Comparison of ENCODE assay signal across 24 mouse cellular contexts in genomic region chr8:94482051-94482450, GRCm38 (mm10). TPM values are rescaled to one million over a fixed set of nuclear protein-coding genes. Genes with fewer than 3 reads are reported as not detected.
DNase-seq lines count a peak whose midpoint lies in the region; ATAC-seq and TF ChIP-seq lines count a peak whose summit lies in the region.
"Had no signal": no experiment of that assay in that cellular context is flagged by ENCODE, and none has a peak within 500 bp of the region (broad histone marks: within the 10 kb centered on the region; RNA-seq: fewer than 3 reads in every experiment).

No protein-coding gene starts in this region.

- no peaks in the 10 kb centered on the region for H3K4me1 ChIP-seq in kidney, postnatal 0 days (replicated peaks; ENCODE audit: insufficient read depth, low read length)
- no peaks in the 10 kb centered on the region for H3K4me1 ChIP-seq in kidney, adult 2 months (ENCODE audit: control insufficient read depth, insufficient read depth, low read length)
- H3K4me1 ChIP-seq in MEL (ENCODE audit: control insufficient read depth in 1 of 2, insufficient read depth in 2 of 2, low read length in 2 of 2), result no peaks in the 10 kb centered on the region
- no peaks in the 10 kb centered on the region for H3K4me1 ChIP-seq in forebrain, embryonic 15.5 days
- H3K4me1 ChIP-seq: heart, embryonic 13.5 days; midbrain, embryonic 10.5 days; neural tube, embryonic 15.5 days; stomach, embryonic 15.5 days had no signal

- no peak for TF ChIP-seq EP300 in MEL (IDR thresholded peaks at IDR 0.05; ENCODE audit: low read depth in 1 of 2, low read length in 2 of 2)

- H3K27me3 ChIP-seq in kidney, postnatal 0 days (ENCODE audit: insufficient read depth, low read length), result no peaks in the 10 kb centered on the region
- H3K27me3 ChIP-seq in kidney, adult 2 months (replicated peaks; ENCODE audit: control insufficient read depth, insufficient read depth, low read length), result no peaks in the 10 kb centered on the region
- peaks cover 0 to 2% of the 10 kb centered on the region in 2 experiments; a peak in 2 of 4 replicates for H3K27me3 ChIP-seq in MEL (ENCODE audit: control insufficient read depth in 1 of 2, insufficient read depth in 2 of 2, low read length in 2 of 2)
- H3K27me3 ChIP-seq in forebrain, embryonic 15.5 days, result 0 out of 2 replicates have a peak, but pooled peaks cover 6% of the 10 kb centered on the region
- H3K27me3 ChIP-seq: stomach, embryonic 15.5 days had no signal

- no peak for TF ChIP-seq CTCF in kidney, postnatal 0 days (IDR thresholded peaks at IDR 0.05; ENCODE audit: low read depth)
- TF ChIP-seq CTCF in kidney, adult 2 months (conservative IDR thresholded peaks at IDR 0.05; ENCODE audit: insufficient read depth, insufficient read length, low read depth, low read length), result no peak
- TF ChIP-seq CTCF in MEL (IDR thresholded peaks at IDR 0.05 in 2 of 3, conservative IDR thresholded peaks at IDR 0.05 in 1 of 3; ENCODE audit: control insufficient read depth in 1 of 3, insufficient read depth in 1 of 3, low read depth in 2 of 3, low read length in 3 of 3, poor library complexity in 1 of 3, severe bottlenecking in 1 of 3), result no peak

- no peak overlapping the region for H3K4me3 ChIP-seq in kidney, postnatal 0 days (replicated peaks; ENCODE audit: low read depth, low read length)
- no peak overlapping the region for H3K4me3 ChIP-seq in kidney, adult 2 months (ENCODE audit: insufficient read depth, low read depth, low read length)
- H3K4me3 ChIP-seq in MEL (ENCODE audit: control insufficient read depth in 1 of 2, insufficient read depth in 1 of 2, low read depth in 2 of 2, low read length in 2 of 2), result no peak overlapping the region
- H3K4me3 ChIP-seq in forebrain, embryonic 15.5 days, result no peak overlapping the region
- H3K4me3 ChIP-seq: erythroblast, embryonic 14.5 days; heart, embryonic 13.5 days; hindbrain, embryonic 10.5 days; midbrain, embryonic 10.5 days; neural tube, embryonic 15.5 days; stomach, embryonic 15.5 days had no signal

- no peak for TF ChIP-seq POLR2A in kidney, adult 2 months (IDR thresholded peaks at IDR 0.05; ENCODE audit: low read depth, low read length)
- no peak for TF ChIP-seq POLR2A in MEL (IDR thresholded peaks at IDR 0.05; ENCODE audit: control insufficient read depth in 1 of 2, insufficient read depth in 1 of 2, low read depth in 1 of 2, low read length in 2 of 2, poor library complexity in 1 of 2)

- H3K27ac ChIP-seq in kidney, postnatal 0 days, result no peak overlapping the region
- H3K27ac ChIP-seq in kidney, adult 2 months (ENCODE audit: insufficient read depth, low read depth, low read length), result no peak overlapping the region
- H3K27ac ChIP-seq in MEL (ENCODE audit: control insufficient read depth, low read depth, low read length), result no peak overlapping the region
- no peak overlapping the region for H3K27ac ChIP-seq in forebrain, embryonic 15.5 days (replicated peaks)
- H3K27ac ChIP-seq: heart, embryonic 13.5 days; hindbrain, embryonic 10.5 days; liver, embryonic 14.5 days; midbrain, embryonic 10.5 days; neural tube, embryonic 15.5 days; stomach, embryonic 15.5 days had no signal

- no peak overlapping the region for H3K4me2 ChIP-seq in kidney, postnatal 0 days (ENCODE audit: low read length)
- H3K4me2 ChIP-seq in forebrain, embryonic 15.5 days (replicated peaks), result no peak overlapping the region
- H3K4me2 ChIP-seq: heart, embryonic 13.5 days; neural tube, embryonic 15.5 days; stomach, embryonic 15.5 days had no signal

- no peaks in the 10 kb centered on the region for H3K36me3 ChIP-seq in kidney, postnatal 0 days (ENCODE audit: insufficient read depth, low read length)
- H3K36me3 ChIP-seq in kidney, adult 2 months (ENCODE audit: control insufficient read depth, insufficient read depth, low read length), result no peaks in the 10 kb centered on the region
- H3K36me3 ChIP-seq in MEL (ENCODE audit: control insufficient read depth in 1 of 2, insufficient read depth in 2 of 2, low read length in 2 of 2), result no peaks in the 10 kb centered on the region
- no peaks in the 10 kb centered on the region for H3K36me3 ChIP-seq in forebrain, embryonic 15.5 days
- H3K36me3 ChIP-seq: heart, embryonic 13.5 days; hindbrain, embryonic 10.5 days; midbrain, embryonic 10.5 days; neural tube, embryonic 15.5 days; stomach, embryonic 15.5 days had no signal

- H3K9ac ChIP-seq in kidney, postnatal 0 days (ENCODE audit: low read depth, low read length), result no peak overlapping the region
- H3K9ac ChIP-seq in MEL (ENCODE audit: control insufficient read depth, low read depth, low read length, poor library complexity, severe bottlenecking), result no peak overlapping the region
- no peak overlapping the region for H3K9ac ChIP-seq in forebrain, embryonic 15.5 days (replicated peaks)
- H3K9ac ChIP-seq: heart, embryonic 13.5 days; liver, embryonic 14.5 days; neural tube, embryonic 15.5 days; stomach, embryonic 15.5 days had no signal

- DNase-seq in kidney, postnatal 0 days (ENCODE audit: low spot score), result peak; percentile 11
- DNase-seq in kidney, adult 2 months, result no peak
- DNase-seq in MEL (ENCODE audit: low read depth, low spot score), result peak; percentile 40
- DNase-seq in embryo, embryonic 10.5 days (ENCODE audit: low spot score), result peak; percentile 53
- peak; percentile 33 for DNase-seq in induced T-regulatory cell, adult 2 months (ENCODE audit: low read depth)
- DNase-seq in neural tube, embryonic 10.5 days (ENCODE audit: extremely low spot score, low spot score), result no peak
- no peak for DNase-seq in frontal cortex, postnatal 14 days (ENCODE audit: low spot score in 2 of 2)
- DNase-seq: adrenal gland, postnatal 36 days; B cell, adult 2 months; gastrocnemius, postnatal 36 days; kidney, adult 18-20 months; left cerebral cortex, postnatal 4 days; lung, postnatal 10 days; right cerebral cortex, adult 18-20 months; spleen, adult 18-20 months; thymus, postnatal 36 days had no signal

- no peak for ATAC-seq in kidney, postnatal 0 days (replicated peaks; ENCODE audit: low FRiP score, low read depth)
- ATAC-seq in forebrain, embryonic 15.5 days (replicated peaks), result no peak

- no peaks in the 10 kb centered on the region for H3K9me3 ChIP-seq in kidney, postnatal 0 days (replicated peaks; ENCODE audit: low read length)
- no peaks in the 10 kb centered on the region for H3K9me3 ChIP-seq in MEL (replicated peaks; ENCODE audit: insufficient read depth, low read length)
- no peaks in the 10 kb centered on the region for H3K9me3 ChIP-seq in forebrain, embryonic 15.5 days
- H3K9me3 ChIP-seq: heart, embryonic 13.5 days; hindbrain, embryonic 10.5 days; midbrain, embryonic 10.5 days; neural tube, embryonic 15.5 days; stomach, embryonic 15.5 days had no signal

- H3K79me2 ChIP-seq in MEL (ENCODE audit: control insufficient read depth, insufficient read depth, low read length, poor library complexity), result no peaks in the 10 kb centered on the region

- TF ChIP-seq RAD21 in MEL (IDR thresholded peaks at IDR 0.05; ENCODE audit: low read depth, low read length), result no peak

- 3% methylated on average over 6 of the region's 6 CpGs for WGBS in kidney, postnatal 0 days
- 6% methylated on average over 6 of the region's 6 CpGs for WGBS in kidney, adult 2 months
- 6% methylated on average over 6 of the region's 6 CpGs for WGBS in forebrain, embryonic 15.5 days

TF ChIP-seq in MEL, 35 proteins besides CTCF, POLR2A, EP300 and RAD21:
- TF ChIP-seq SMC3 (IDR thresholded peaks at IDR 0.05; ENCODE audit: low read depth, low read length) (no peak), CHD1 (IDR thresholded peaks at IDR 0.05; ENCODE audit: low read depth, low read length) (no peak), ZC3H11A (IDR thresholded peaks at IDR 0.05; ENCODE audit: low read depth, low read length) (no peak), KAT2A (conservative IDR thresholded peaks at IDR 0.05; ENCODE audit: low read depth, low read length) (no peak), NRF1 (IDR thresholded peaks at IDR 0.05; ENCODE audit: insufficient read depth, low read depth, low read length, poor library complexity, severe bottlenecking) (no peak), RCOR1 (IDR thresholded peaks at IDR 0.05; ENCODE audit: low read depth, low read length) (no peak), MAZ (IDR thresholded peaks at IDR 0.05; ENCODE audit: low read depth, low read length) (no peak), E2F4 (IDR thresholded peaks at IDR 0.05; ENCODE audit: borderline replicate concordance, low read depth, low read length) (no peak), MEF2A (IDR thresholded peaks at IDR 0.05; ENCODE audit: extremely low read depth, insufficient replicate concordance, low read depth, low read length, poor library complexity, severe bottlenecking) (no peak), GABPA (IDR thresholded peaks at IDR 0.05; ENCODE audit: low read depth, low read length) (no peak)
TF ChIP-seq in MEL: peak in this region for 0.

RNA-seq across cellular contexts. Expression of gene Nlrc5, which starts 47.9 kb away (rescaled TPM):
- 0.23 and 0.28 TPM in 2 replicates for polyA plus RNA-seq in kidney, postnatal 0 days (2015; fragmentation: Nextera tagmentation; extraction: Ambion mirVana)
- 4.0 and 6.6 TPM in 2 replicates for polyA plus RNA-seq in kidney, adult 2 months (2012; rRNA removed)
- 0.03 TPM in 1 of 2 replicates, not detected in the other for total RNA-seq in MEL (2012; rRNA removed)
- polyA plus RNA-seq in MEL (2012; ENCODE audit: insufficient read depth in 1 of 2, insufficient read length in 2 of 2, low read depth in 1 of 2, low replicate concordance in 2 of 2, missing spikeins in 1 of 2), result under 1 TPM in 1 of 2 experiments, not detected in 1; 0.03 TPM
- 0.22 and 0.50 TPM in 2 replicates for polyA plus RNA-seq in forebrain, embryonic 15.5 days (2015; fragmentation: Nextera tagmentation; extraction: Ambion mirVana)

RNA-seq across cellular contexts. Expression of gene Cpne2, which starts 50.7 kb away (rescaled TPM):
- 11.4 and 12.9 TPM in 2 replicates for polyA plus RNA-seq in kidney, postnatal 0 days (2015; fragmentation: Nextera tagmentation; extraction: Ambion mirVana)
- polyA plus RNA-seq in kidney, adult 2 months (2012; rRNA removed), result 28.9 and 31.5 TPM in 2 replicates
- total RNA-seq in MEL (2012; rRNA removed), result 15.7 and 19.1 TPM in 2 replicates
- polyA plus RNA-seq in MEL (2012; ENCODE audit: insufficient read depth in 1 of 2, insufficient read length in 2 of 2, low read depth in 1 of 2, low replicate concordance in 2 of 2, missing spikeins in 1 of 2), result 10 to 100 TPM in 1 of 2 experiments, not detected in 1; 29.7 TPM
- 22.4 and 24.8 TPM in 2 replicates for polyA plus RNA-seq in forebrain, embryonic 15.5 days (2015; fragmentation: Nextera tagmentation; extraction: Ambion mirVana)

Comparison
In these comparisons a context has a peak if more than half of its experiments do, and no peak if none do; other contexts are left out.
1. DNase-seq: peak in kidney, postnatal 0 days (single experiment), MEL (single experiment), embryo, embryonic 10.5 days (single experiment) and induced T-regulatory cell, adult 2 months (single experiment); none in kidney, adult 2 months (single experiment), neural tube, embryonic 10.5 days (single experiment) and frontal cortex, postnatal 14 days (0 of 2).